Mouse (Mus musculus) limb, embryonic 13.5 days (tissue): ENCODE results near the gene Gm29427. TPM values are rescaled to one million over a fixed set of nuclear protein-coding genes. Genes with fewer than 3 reads are reported as not detected.
"Not testable (repeated sequence)": the region's sequence is repeated elsewhere in the genome, so short reads cannot be mapped to it uniquely, and the experiment has no call there.

Source experiments
- ATAC-seq: fragments of 200-750 bp; cut with Nextera tagmentation; 2 replicates; pipeline ENCODE4 v1.8.0; 2017; ENCODE audit warnings: low read depth, moderate number of reproducible peaks, moderate TSS enrichment; ENCODE audit not compliant: low FRiP score
- H3K27ac ChIP-seq: fragments of 300-500 bp; sonication (generic); 2 replicates; pipeline ENCODE4 v1.5.1; 2015; ENCODE audit warnings: inconsistent platforms, mild to moderate bottlenecking, moderate library complexity
- H3K27me3 ChIP-seq: fragments of 300-500 bp; sonication (generic); 2 replicates; pipeline ENCODE4 v1.6.1; 2015; ENCODE audit warnings: mild to moderate bottlenecking, inconsistent platforms
- H3K36me3 ChIP-seq: fragments of 300-500 bp; sonication (generic); 2 replicates; pipeline ENCODE4 v1.6.1; 2015; ENCODE audit warnings: inconsistent platforms, mild to moderate bottlenecking, moderate library complexity
- H3K4me1 ChIP-seq: fragments of 300-500 bp; sonication (generic); 2 replicates; pipeline ENCODE4 v1.6.1; 2015; ENCODE audit warnings: inconsistent platforms
- H3K4me2 ChIP-seq: fragments of 300-500 bp; sonication (generic); replicated peaks from 2 replicates; pipeline ENCODE4 v1.6.1; 2015; ENCODE audit warnings: inconsistent platforms, mild to moderate bottlenecking, moderate library complexity
- H3K4me3 ChIP-seq: fragments of 300-500 bp; sonication (generic); 2 replicates; pipeline ENCODE4 v1.5.1; 2015; ENCODE audit warnings: moderate library complexity, mild to moderate bottlenecking, inconsistent platforms
- H3K9ac ChIP-seq: fragments of 300-500 bp; sonication (generic); 2 replicates; pipeline ENCODE4 v1.6.1; 2015; ENCODE audit warnings: mild to moderate bottlenecking, inconsistent platforms
- H3K9me3 ChIP-seq: fragments of 300-500 bp; sonication (generic); 2 replicates; pipeline ENCODE4 v1.6.1; 2016; ENCODE audit warnings: inconsistent platforms
- WGBS: fragments of 180-500 bp; shearing (Covaris S2); methylation state at CpG from one replicate; pipeline ENCODE4 v1.1.7; 2015; 5-methylcytosine and 5-hydroxymethylcytosine counted together
- polyA plus RNA-seq: library from polyadenylated mRNA; unstranded; fragments of >200 nt; fragmentation: Nextera tagmentation; extraction: Ambion mirVana; gene quantifications from 2 replicates; pipeline ENCODE4 v1.2.1, GENCODE M21; 2015

The Gm29427 gene
- polyA plus RNA-seq, 1 experiment from 2014 or later, result not detected

DNA sequence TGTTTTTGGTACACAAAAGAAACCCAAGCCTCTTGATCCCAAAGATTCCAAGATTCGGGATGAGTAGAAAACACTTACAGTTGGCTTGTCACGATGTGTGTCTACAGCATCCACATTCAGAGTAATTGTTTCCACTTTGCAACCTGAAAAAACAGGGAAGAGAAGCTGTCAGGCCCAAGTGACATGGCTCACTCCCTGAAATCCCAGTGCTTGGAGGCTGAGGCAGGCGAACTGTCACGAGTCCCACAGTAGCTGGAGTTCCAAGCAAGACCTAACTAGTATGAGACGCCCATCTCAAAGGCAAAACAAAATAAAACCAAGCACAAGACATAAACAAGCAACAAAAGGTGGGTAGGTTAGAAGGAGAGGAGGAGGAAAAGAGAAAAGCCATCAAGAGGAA, 17.0 kb downstream of the Gm29427 start:
- H3K9me3 ChIP-seq, result no peaks in the 10 kb centered on the region
- no peak overlapping the region for H3K4me3 ChIP-seq
- no peak for ATAC-seq
- H3K27me3 ChIP-seq, result no peaks in the 10 kb centered on the region
- no peak overlapping the region for H3K9ac ChIP-seq
- H3K36me3 ChIP-seq, result peaks cover 56% of the 10 kb centered on the region
- H3K4me1 ChIP-seq, result no peaks in the 10 kb centered on the region
- H3K4me2 ChIP-seq, result no peak overlapping the region
- H3K27ac ChIP-seq, result no peak overlapping the region
- 89% methylated on average over 5 of the region's 5 CpGs for WGBS

GRCm38 (mm10) chr1:130683905-130684304, 31.7 kb downstream of the Gm29427 start:
- Histone ChIP-seq H3K27me3 (no peaks in the 10 kb centered on the region), H3K9me3 (no peaks in the 10 kb centered on the region), H3K27ac (no peak overlapping the region), H3K36me3 (peaks cover 4% of the 10 kb centered on the region; the same call in 1 of the 2 replicates), H3K9ac (no peak overlapping the region), H3K4me2 (no peak overlapping the region), H3K4me3 (no peak overlapping the region), H3K4me1 (0 out of 2 replicates have a peak, but pooled peaks cover 4% of the 10 kb centered on the region)
- no peak for ATAC-seq
- WGBS, result 74% methylated on average over 1 of the region's 1 CpGs

DNA sequence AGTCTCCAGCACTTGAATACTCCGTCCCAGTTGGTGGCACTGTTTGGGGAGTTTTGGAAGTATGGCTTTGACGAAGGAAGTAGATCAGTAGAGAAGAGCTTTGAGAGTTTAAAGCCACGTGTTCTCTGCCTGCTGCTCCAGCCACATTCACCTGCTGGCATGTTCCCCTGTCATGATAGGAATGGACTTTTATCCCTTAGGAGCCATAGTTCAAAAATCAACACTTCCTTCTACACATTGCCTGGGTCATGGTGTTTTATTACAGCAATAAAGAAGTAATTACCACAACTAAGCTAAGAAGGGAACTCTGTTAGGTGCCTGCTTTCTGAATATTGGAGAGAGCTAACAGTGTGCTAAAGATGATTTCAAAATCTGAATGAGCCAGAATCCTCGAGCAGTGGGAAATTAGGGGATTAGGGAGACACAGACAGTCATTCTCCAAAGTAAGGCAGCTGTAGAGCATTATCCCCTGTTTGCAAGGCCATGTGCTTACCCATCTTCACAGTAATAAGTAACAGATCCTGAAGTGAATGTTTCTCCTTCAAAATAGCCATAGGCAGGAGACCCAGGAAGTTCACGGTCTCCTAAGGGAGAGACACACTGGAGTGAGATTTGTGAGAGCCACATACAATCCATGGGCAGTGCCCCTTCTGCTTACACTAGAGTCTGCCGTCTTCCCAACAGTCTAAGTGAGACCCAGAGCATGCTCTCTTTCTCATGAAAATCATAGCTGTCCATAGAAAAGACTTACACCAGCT, 33.8 kb downstream of the Gm29427 start:
- no peaks in the 10 kb centered on the region for H3K27me3 ChIP-seq
- H3K36me3 ChIP-seq, result no peaks in the 10 kb centered on the region
- WGBS, result 38% methylated on average over 6 of the region's 6 CpGs

GRCm38 (mm10) chr1:130681075-130681474, 34.5 kb downstream of the Gm29427 start:
- no peak overlapping the region for H3K4me2 ChIP-seq
- ATAC-seq, result no peak
- H3K27ac ChIP-seq, result no peak overlapping the region
- no peaks in the 10 kb centered on the region for H3K9me3 ChIP-seq
- H3K36me3 ChIP-seq, result no peaks in the 10 kb centered on the region
- H3K4me1 ChIP-seq, result 0 out of 2 replicates have a peak, but pooled peaks cover 4% of the 10 kb centered on the region
- 71% methylated on average over 2 of the region's 2 CpGs for WGBS
- H3K9ac ChIP-seq, result no peak overlapping the region
- no peak overlapping the region for H3K4me3 ChIP-seq
- H3K27me3 ChIP-seq, result no peaks in the 10 kb centered on the region

More for the DNA sequence above, 33.8 kb downstream of the Gm29427 start:
- no peak overlapping the region for H3K27ac ChIP-seq
- no peak overlapping the region for H3K4me2 ChIP-seq
- no peak overlapping the region for H3K9ac ChIP-seq
- no peak for ATAC-seq
- H3K9me3 ChIP-seq, result no peaks in the 10 kb centered on the region
- no peak overlapping the region for H3K4me3 ChIP-seq
- H3K4me1 ChIP-seq, result 0 out of 2 replicates have a peak, but pooled peaks cover 4% of the 10 kb centered on the region

GRCm38 (mm10) chr1:130678551-130678950, 37.0 kb downstream of the Gm29427 start:
- no peak overlapping the region for H3K4me2 ChIP-seq
- H3K27ac ChIP-seq, result no peak overlapping the region
- no peak for ATAC-seq
- H3K36me3 ChIP-seq, result no peaks in the 10 kb centered on the region
- H3K9me3 ChIP-seq, result no peaks in the 10 kb centered on the region
- H3K4me1 ChIP-seq, result 0 out of 2 replicates have a peak, but pooled peaks cover 4% of the 10 kb centered on the region
- WGBS, result 87% methylated on average over 2 of the region's 2 CpGs
- H3K9ac ChIP-seq, result no peak overlapping the region
- no peaks in the 10 kb centered on the region for H3K27me3 ChIP-seq
- H3K4me3 ChIP-seq, result no peak overlapping the region

DNA sequence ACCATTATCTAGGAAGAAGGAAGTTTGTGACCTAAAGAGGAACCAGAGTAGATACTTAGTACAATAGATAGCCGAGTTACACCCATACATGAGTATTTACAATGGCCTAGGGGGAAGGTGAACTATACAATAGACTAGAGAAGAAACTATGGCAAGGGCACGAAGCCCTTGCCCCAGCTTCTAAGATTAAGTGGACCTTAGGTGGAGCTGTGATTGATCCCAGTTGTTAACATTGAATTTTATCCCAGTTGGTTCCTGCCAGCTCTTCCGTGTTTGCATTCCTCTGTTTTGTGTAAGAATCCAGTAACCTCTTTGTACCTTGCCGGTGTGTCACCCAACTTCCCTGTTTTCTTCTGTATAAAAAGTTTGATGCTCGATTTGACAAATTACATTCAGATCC, 52.0 kb downstream of the Gm29427 start:
- H3K27ac ChIP-seq, ATAC-seq, H3K9me3 ChIP-seq, H3K36me3 ChIP-seq, H3K9ac ChIP-seq, H3K4me3 ChIP-seq, H3K4me1 ChIP-seq, H3K27me3 ChIP-seq, H3K4me2 ChIP-seq: not testable (repeated sequence)
- 85% methylated on average over 5 of the region's 5 CpGs for WGBS

GRCm38 (mm10) chr1:130661454-130661853, 54.1 kb downstream of the Gm29427 start, which contains the start of gene C4bp:
C4bp (minus strand) TSS chr1:130661632.
- WGBS, result 89% methylated on average over 3 of the region's 3 CpGs
- Histone ChIP-seq H3K4me1 (no peaks in the 10 kb centered on the region), H3K9ac (no peak within 1 kb of the TSS), H3K27ac (no peak within 1 kb of the TSS), H3K36me3 (no peaks in the 10 kb centered on the region), H3K4me2 (no peak within 1 kb of the TSS), H3K9me3 (no peaks in the 10 kb centered on the region), H3K27me3 (no peaks in the 10 kb centered on the region), H3K4me3 (no peak within 1 kb of the TSS)
- ATAC-seq, result no peak

DNA sequence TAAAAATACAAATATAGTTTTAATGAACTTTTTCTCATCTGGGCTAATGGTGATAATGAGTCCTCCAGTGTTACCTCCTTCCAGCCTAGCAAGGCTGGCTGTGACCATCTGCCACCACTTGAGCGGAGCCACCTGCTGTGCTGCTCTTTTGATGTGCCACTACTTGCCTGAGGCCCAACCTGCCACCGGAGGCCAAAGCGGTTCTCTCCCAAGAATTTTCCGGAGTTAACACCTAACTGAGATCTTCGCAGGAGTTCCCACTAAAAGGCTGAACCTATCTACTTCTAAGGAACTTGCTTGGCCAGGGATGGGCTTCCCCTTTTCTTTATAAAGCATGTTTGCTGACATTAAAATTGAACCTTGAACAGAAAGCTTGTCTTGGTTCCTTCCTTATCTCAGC, 56.0 kb downstream of the Gm29427 start:
- 13% methylated on average over 5 of the region's 5 CpGs for WGBS
- not testable (repeated sequence) for ATAC-seq, H3K27ac ChIP-seq, H3K9me3 ChIP-seq, H3K4me1 ChIP-seq, H3K4me3 ChIP-seq, H3K4me2 ChIP-seq, H3K36me3 ChIP-seq, H3K27me3 ChIP-seq, H3K9ac ChIP-seq

DNA sequence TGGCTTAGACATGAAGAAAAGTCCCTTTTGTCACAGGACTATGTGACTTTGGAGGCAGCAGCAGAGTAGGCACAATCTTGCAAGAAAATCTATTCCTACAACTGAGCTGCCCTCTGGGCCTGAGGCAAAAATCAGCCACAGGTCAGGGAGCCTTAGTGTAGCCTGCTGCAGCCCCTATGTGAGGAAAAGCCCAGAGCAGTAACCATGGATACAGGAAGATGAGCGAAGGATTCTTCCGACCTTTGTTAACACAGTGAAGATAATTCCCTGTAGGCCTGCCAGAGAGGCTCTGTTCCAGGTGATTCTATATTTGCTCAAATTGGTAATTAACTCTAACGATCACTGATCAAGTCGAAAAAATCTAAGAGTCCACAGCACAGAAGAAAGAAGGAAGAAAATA, 71.5 kb downstream of the Gm29427 start:
- H3K27me3 ChIP-seq, result no peaks in the 10 kb centered on the region
- no peak for ATAC-seq

GRCm38 (mm10) chr1:130640967-130641366, 74.6 kb downstream of the Gm29427 start:
- Histone ChIP-seq H3K4me3 (no peak overlapping the region), H3K4me2 (no peak overlapping the region), H3K36me3 (no peaks in the 10 kb centered on the region), H3K9me3 (no peaks in the 10 kb centered on the region), H3K4me1 (no peaks in the 10 kb centered on the region), H3K27me3 (no peaks in the 10 kb centered on the region), H3K27ac (no peak overlapping the region), H3K9ac (no peak overlapping the region)
- ATAC-seq, result no peak

More for the DNA sequence above, 71.5 kb downstream of the Gm29427 start:
- Histone ChIP-seq H3K27ac (no peak overlapping the region), H3K4me1 (no peaks in the 10 kb centered on the region), H3K36me3 (no peaks in the 10 kb centered on the region), H3K4me2 (no peak overlapping the region), H3K4me3 (no peak overlapping the region), H3K9ac (no peak overlapping the region), H3K9me3 (no peaks in the 10 kb centered on the region)
- 79% methylated on average over 4 of the region's 4 CpGs for WGBS

DNA sequence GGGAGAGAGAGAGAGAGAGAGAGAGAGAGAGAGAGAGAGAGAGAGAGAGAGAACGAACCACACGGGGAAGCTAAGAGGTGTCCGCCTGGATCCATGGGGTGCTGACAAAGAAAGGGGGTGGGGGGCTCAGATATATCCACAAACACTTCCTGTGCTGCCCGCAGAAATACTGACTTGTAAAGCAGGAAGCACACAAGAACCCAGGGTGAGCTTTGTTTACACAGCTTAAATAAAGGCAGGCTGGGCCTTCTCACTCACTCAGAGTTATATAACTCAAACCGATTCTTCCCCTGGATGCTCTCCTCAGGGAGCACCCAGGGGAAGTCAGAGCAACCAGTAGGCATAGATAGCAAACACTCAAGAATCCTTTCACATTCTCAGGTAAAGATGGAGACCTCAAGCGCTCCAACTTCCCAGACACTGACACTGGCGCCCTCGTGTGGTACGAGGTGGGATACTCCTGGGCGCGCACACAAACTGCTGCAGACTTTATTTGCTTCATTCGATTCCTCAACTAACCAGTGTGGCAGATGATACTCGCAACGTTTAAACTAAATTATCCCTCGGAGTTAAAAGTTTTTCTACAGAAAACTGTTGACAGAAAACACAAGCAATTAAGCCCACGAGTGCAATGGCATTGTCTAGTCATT, 81.7 kb downstream of the Gm29427 start:
- Histone ChIP-seq H3K4me3 (no peak overlapping the region), H3K27ac (no peak overlapping the region), H3K4me2 (no peak overlapping the region), H3K27me3 (no peaks in the 10 kb centered on the region), H3K36me3 (no peaks in the 10 kb centered on the region), H3K4me1 (no peaks in the 10 kb centered on the region), H3K9me3 (no peaks in the 10 kb centered on the region), H3K9ac (no peak overlapping the region)
- WGBS, result 32% methylated on average over 16 of the region's 16 CpGs
- ATAC-seq, result peak; percentile 61; the same call in 1 of the 2 replicates

- Histone ChIP-seq H3K36me3 (no peaks in the 10 kb centered on the region), H3K9me3 (no peaks in the 10 kb centered on the region), H3K27me3 (no peaks in the 10 kb centered on the region), H3K4me1 (no peaks in the 10 kb centered on the region), H3K9ac (no peak overlapping the region), H3K4me2 (no peak overlapping the region), H3K27ac (no peak overlapping the region), H3K4me3 (no peak overlapping the region)
- ATAC-seq, result no peak
- WGBS, result 85% methylated on average over 8 of the region's 8 CpGs
These were observed 82.3 kb downstream of the Gm29427 start for GRCm38 (mm10) chr1:130633316-130633715.
